Mouse (Mus musculus): Measurements from ENCODE around the gene Sugp2. TPM values are rescaled to one million over a fixed set of nuclear protein-coding genes. Genes with fewer than 3 reads are reported as not detected.
"Not testable (repeated sequence)": the region's sequence is repeated elsewhere in the genome, so short reads cannot be mapped to it uniquely, and the experiment has no call there.

Sugp2 gene
- polyA plus RNA-seq (2012; rRNA removed), result 102 and 116 TPM in 2 replicates

DNA sequence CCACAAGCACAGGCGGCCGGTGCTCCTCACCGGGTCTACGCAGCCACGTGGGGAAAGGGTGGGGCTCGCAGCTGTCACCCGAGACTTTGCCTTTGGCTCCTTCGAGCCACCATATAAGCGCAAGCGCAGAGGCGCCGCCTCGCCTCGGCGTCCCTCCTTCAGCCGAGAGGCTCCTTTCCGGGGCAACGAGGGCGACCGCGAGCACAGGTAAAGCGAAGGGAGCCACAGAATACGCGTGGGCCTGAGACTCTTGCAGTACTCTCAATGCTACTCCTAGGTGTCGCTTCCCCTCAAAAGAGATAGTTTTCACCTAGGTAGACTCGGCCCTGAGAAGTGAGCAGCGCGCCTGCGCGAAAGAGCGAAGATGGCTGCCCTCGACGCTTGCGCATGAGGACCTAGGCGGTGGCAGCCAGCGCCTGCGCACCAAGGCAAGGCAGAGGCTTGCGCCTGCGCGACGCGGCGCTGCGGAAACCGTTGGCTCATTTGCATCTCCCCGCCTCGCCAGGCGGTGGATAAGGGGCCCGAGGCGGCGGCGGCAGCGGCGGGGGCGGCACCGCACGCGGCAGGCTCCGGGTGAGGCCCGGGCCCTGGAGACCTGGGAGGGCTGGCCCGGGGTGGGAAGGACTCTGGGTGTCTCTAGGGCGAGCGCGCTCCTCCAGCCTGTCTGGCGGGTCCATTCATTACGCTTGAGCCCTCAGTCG lies at the start of gene Sugp2, which contains the start of gene Armc6:
TSS of gene Sugp2 (plus strand) at position 147 of the 701 bp plus-strand sequence.
TSS of gene Armc6 (minus strand) at position 387 of the 701 bp plus-strand sequence.
- DNase-seq (ENCODE audit: extremely low spot score in 1 of 2, low spot score in 1 of 2), result peak; percentile 88 to 95

GRCm38 (mm10) chr8:70188707-70189106 lies 45.3 kb upstream of the Sugp2 start:
- DNase-seq (ENCODE audit: extremely low spot score in 1 of 2, low spot score in 1 of 2), result no peak

- DNase-seq (ENCODE audit: extremely low spot score in 1 of 2, low spot score in 1 of 2), result no peak
Measured at GRCm38 (mm10) chr8:70193238-70193637, 40.8 kb upstream of the Sugp2 start.

GRCm38 (mm10) chr8:70194191-70194590 lies 39.8 kb upstream of the Sugp2 start:
- DNase-seq (ENCODE audit: extremely low spot score in 1 of 2, low spot score in 1 of 2), result no peak

GRCm38 (mm10) chr8:70195762-70196161 lies 38.3 kb upstream of the Sugp2 start:
- no peak for DNase-seq (ENCODE audit: extremely low spot score in 1 of 2, low spot score in 1 of 2)

- no peak for DNase-seq (ENCODE audit: extremely low spot score in 1 of 2, low spot score in 1 of 2)
Measured at GRCm38 (mm10) chr8:70197603-70198002, 36.4 kb upstream of the Sugp2 start.

DNA sequence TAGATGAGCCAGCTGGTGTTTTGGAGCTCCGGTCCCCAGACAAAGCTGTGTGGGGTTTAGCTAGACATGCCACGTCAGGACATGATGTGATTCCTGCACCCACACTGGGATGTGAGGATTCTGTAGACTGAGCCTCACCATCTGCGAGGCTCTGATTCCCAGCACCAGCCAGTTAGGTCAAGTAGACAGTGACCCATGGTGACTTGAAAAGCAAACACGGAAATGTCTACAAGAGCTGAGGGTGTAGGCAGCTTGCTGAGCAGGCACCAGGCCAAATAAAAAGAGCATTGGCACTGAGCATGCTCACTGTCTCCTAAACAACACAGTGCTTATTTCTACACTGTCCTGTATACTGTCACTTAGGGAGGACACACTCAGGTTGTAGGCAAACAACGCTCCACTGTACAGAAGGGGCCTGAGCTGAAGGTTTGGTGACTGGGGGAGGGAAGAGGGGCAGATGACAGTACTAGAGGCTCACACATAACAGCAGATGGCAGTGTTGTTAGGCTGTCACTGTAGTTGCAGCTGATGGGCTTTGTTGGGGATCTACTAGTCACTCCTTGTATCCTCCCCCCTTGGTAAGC lies 33.8 kb upstream of the Sugp2 start:
- peak; percentile 20 to 66 for DNase-seq (ENCODE audit: extremely low spot score in 1 of 2, low spot score in 1 of 2)

- no peak for DNase-seq (ENCODE audit: extremely low spot score in 1 of 2, low spot score in 1 of 2)
Measured at GRCm38 (mm10) chr8:70201417-70201816, 32.6 kb upstream of the Sugp2 start.

GRCm38 (mm10) chr8:70203072-70203471 lies 31.0 kb upstream of the Sugp2 start:
- DNase-seq (ENCODE audit: extremely low spot score in 1 of 2, low spot score in 1 of 2), result peak in 1 of 2 experiments; percentile 35

- DNase-seq (ENCODE audit: extremely low spot score in 1 of 2, low spot score in 1 of 2), result no peak
Measured at GRCm38 (mm10) chr8:70204757-70205156, 29.3 kb upstream of the Sugp2 start.

GRCm38 (mm10) chr8:70208130-70208529 lies 25.9 kb upstream of the Sugp2 start:
- DNase-seq (ENCODE audit: extremely low spot score in 1 of 2, low spot score in 1 of 2), result no peak

- peak in 1 of 2 experiments; percentile 70 for DNase-seq (ENCODE audit: extremely low spot score in 1 of 2, low spot score in 1 of 2)
Measured at GRCm38 (mm10) chr8:70210538-70210937, 23.5 kb upstream of the Sugp2 start.

GRCm38 (mm10) chr8:70211275-70211674 lies 22.8 kb upstream of the Sugp2 start:
- no peak for DNase-seq (ENCODE audit: extremely low spot score in 1 of 2, low spot score in 1 of 2)

- DNase-seq (ENCODE audit: extremely low spot score in 1 of 2, low spot score in 1 of 2), result peak in 1 of 2 experiments; percentile 38
Measured at GRCm38 (mm10) chr8:70211726-70212111, 22.3 kb upstream of the Sugp2 start.

GRCm38 (mm10) chr8:70212112-70213055 lies 21.6 kb upstream of the Sugp2 start, which contains the start of gene Slc25a42:
Gene Slc25a42, minus strand, starts transcription at chr8:70212305.
- peak; percentile 99 to 100 for DNase-seq (ENCODE audit: extremely low spot score in 1 of 2, low spot score in 1 of 2)

GRCm38 (mm10) chr8:70214411-70214810 lies 19.6 kb upstream of the Sugp2 start:
- no peak for DNase-seq (ENCODE audit: extremely low spot score in 1 of 2, low spot score in 1 of 2)

GRCm38 (mm10) chr8:70215092-70215491 lies 18.9 kb upstream of the Sugp2 start:
- no peak for DNase-seq (ENCODE audit: extremely low spot score in 1 of 2, low spot score in 1 of 2)

GRCm38 (mm10) chr8:70216161-70216560 lies 17.9 kb upstream of the Sugp2 start:
- not testable (repeated sequence) for DNase-seq (ENCODE audit: extremely low spot score in 1 of 2, low spot score in 1 of 2)

GRCm38 (mm10) chr8:70216566-70216965 lies 17.5 kb upstream of the Sugp2 start:
- peak; percentile 78 to 82 for DNase-seq (ENCODE audit: extremely low spot score in 1 of 2, low spot score in 1 of 2)

DNA sequence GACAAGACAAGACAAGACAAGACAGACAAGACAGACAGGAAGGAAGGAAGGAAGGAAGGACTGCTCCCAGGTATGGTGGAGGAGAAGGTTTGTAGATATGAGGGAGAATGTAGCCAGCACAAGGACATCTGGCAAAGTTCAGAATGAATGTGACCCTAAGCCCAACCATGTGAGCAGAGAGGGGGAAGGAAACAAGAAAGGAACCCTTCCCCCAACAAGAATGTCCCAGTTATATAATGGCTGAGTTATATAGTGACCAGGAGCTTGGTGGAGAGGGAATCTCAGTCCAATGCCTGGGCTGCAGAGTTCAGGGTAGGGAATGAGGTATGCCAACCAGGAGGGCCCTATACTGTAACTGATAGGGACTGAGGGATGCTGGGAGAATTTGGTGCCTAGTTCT lies 16.6 kb upstream of the Sugp2 start:
- DNase-seq (ENCODE audit: extremely low spot score in 1 of 2, low spot score in 1 of 2), result no peak
